Mouse (Mus musculus): Measurements from ENCODE around the gene Tha1. TPM values are rescaled to one million over a fixed set of nuclear protein-coding genes. Genes with fewer than 3 reads are reported as not detected.

Tha1 gene
- total RNA-seq, 2 experiments from 2014 or later = 4.2 TPM

- no peak for DNase-seq (ENCODE audit: extremely low spot score in 1 of 2, low spot score in 1 of 2)
These were observed 8.9 kb upstream of the Tha1 start for GRCm38 (mm10) chr11:117882208-117882607.

GRCm38 (mm10) chr11:117881787-117882186, 8.5 kb upstream of the Tha1 start:
- no peak for DNase-seq (ENCODE audit: extremely low spot score in 1 of 2, low spot score in 1 of 2)

- no peak for DNase-seq (ENCODE audit: extremely low spot score in 1 of 2, low spot score in 1 of 2)
These were observed 7.7 kb upstream of the Tha1 start for GRCm38 (mm10) chr11:117880977-117881358.

GRCm38 (mm10) chr11:117880336-117880976, 7.2 kb upstream of the Tha1 start:
- DNase-seq (ENCODE audit: extremely low spot score in 1 of 2, low spot score in 1 of 2) = no peak

- DNase-seq (ENCODE audit: extremely low spot score in 1 of 2, low spot score in 1 of 2) = no peak
These were observed 6.4 kb upstream of the Tha1 start for GRCm38 (mm10) chr11:117879676-117880075.

- no peak for DNase-seq (ENCODE audit: extremely low spot score in 1 of 2, low spot score in 1 of 2)
These were observed 5.6 kb upstream of the Tha1 start for GRCm38 (mm10) chr11:117878892-117879291.

- DNase-seq (ENCODE audit: extremely low spot score in 1 of 2, low spot score in 1 of 2) = peak in 1 of 2 experiments; percentile 44
These were observed 4.8 kb upstream of the Tha1 start for GRCm38 (mm10) chr11:117877917-117878745.

- no peak for DNase-seq (ENCODE audit: extremely low spot score in 1 of 2, low spot score in 1 of 2)
These were observed 2.4 kb upstream of the Tha1 start for GRCm38 (mm10) chr11:117875681-117876080.

DNA sequence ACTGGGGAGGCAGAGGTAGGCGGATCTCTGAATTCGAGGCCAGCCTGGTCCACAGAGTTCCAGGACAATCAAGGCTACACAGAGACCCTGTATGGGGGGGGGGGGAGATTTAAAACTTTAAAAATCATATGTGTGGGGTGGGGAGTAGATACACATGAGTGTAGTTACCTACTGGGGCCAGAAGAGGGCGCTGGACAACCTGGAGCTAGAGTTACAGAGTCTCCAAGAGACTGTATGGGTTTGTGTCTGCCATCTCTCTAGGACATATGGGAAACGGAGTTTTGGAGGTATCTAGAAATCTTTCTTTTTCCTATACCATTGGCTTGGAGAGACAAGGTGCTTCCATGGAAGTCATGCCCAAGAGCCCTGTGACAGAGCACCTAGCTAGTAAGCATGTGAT, 1.1 kb upstream of the Tha1 start:
- no peak for DNase-seq (ENCODE audit: extremely low spot score in 1 of 2, low spot score in 1 of 2)

DNA sequence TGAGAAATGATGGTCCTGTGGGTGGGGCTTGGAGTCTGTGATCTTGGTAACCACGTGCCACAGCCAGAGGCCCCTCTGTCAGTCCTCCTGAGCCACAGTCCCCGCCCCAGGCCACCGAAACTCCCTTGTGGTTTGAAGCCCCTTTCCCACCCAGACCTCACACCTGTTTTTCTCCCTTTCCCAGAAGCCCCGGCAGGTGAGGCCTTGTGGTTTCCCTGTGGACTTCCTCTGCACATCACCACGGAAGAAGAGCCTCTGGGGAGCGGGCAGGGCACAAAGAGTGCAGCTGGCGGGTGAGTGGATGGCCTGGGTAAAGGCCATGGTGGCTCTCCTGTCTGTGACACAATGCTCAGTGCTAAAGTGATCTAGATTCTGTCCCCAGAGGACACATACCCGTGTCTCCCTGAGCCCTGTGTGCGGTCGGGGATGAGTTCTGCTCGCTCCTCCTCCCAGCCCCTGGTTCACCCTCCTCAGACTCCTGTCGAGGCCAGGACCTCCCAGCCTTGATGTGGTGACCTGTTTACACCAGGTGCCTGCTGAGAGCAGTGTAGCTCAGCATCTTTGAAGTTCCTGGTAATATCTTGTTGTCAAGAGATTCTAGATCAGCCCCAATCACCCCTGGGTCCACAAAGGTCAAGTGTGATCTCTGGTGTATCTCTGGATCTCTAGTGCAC, 1.2 kb downstream of the Tha1 start:
- no peak for DNase-seq (ENCODE audit: extremely low spot score in 1 of 2, low spot score in 1 of 2)

- DNase-seq (ENCODE audit: extremely low spot score in 1 of 2, low spot score in 1 of 2) = no peak
These were observed 1.9 kb downstream of the Tha1 start for GRCm38 (mm10) chr11:117871376-117871775.

DNA sequence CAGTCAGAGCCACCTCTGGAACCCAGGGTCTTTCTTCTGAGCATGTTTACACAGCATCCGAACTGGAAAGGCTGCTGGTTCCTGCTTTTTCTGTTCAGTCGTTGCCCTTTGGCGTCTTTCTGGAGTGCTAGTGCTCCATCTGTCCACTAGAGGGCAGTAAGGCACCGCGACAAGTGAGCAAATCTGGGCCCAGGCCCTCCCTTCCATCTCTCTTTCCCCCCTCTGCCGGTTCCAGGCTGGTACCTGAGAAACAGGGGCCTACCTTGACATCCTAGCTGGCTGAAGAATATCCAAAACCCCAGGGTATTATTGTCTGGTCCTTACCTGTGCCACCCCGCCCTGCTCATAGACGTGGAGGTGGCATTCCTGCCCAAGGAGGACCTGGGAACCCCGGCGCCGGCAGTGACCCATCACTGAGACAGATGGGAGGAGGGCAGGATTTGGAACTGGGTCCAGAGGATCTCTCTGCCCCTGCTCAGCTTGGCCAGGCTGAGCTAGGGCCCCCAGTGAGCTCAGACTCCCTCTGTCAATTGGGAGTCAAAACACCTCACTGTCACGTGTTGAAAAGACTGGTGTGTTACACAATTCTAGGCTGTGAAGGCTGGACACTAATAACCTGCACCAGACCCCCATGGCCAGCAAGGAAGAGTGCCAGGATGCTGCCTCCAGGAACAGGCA, 2.5 kb downstream of the Tha1 start:
- peak; percentile 61 to 68 for DNase-seq (ENCODE audit: extremely low spot score in 1 of 2, low spot score in 1 of 2)

DNA sequence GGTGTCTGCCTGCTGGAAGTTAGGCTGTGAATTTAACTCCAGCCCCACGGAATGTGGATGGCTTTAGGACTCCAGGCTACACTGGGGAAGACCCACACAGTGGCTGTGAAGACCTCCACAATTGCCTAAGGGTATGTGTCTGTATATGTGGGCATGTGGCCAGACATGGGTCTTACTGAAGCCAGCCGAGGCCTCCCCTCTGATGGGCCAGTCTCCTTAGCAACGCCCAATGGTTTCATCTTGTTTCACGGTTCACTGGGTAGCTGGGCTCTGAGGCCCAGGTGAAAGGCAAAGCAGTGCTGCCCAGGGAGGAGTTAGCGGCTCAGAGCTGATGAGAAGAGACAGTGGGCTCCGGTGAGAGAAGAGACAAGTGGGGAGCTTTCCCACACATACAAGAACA, 7.3 kb downstream of the Tha1 start:
- no peak for DNase-seq (ENCODE audit: extremely low spot score in 1 of 2, low spot score in 1 of 2)

DNA sequence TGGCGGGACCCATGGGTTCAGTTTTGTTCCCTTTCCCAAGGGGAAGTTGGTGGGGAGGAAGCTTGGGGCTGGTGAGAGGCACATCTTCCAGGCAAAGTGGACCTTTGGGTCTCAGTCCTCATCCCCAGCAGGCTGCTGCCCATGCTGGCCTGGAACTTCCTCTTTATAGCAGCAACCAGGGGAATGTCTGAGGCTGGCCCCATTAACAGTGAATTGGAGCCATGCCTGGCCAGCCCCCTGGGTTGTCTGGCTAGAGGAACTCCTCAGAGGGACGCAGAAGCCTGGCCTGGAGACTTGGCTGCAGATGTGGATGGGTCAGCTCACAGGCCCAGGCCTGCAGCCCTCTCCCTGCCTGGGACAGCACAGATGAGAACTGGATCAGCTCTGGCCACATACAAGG, 8.5 kb downstream of the Tha1 start:
- DNase-seq (ENCODE audit: extremely low spot score in 1 of 2, low spot score in 1 of 2) = no peak

GRCm38 (mm10) chr11:117863174-117863856, 10.0 kb downstream of the Tha1 start:
- no peak for DNase-seq (ENCODE audit: extremely low spot score in 1 of 2, low spot score in 1 of 2)

DNA sequence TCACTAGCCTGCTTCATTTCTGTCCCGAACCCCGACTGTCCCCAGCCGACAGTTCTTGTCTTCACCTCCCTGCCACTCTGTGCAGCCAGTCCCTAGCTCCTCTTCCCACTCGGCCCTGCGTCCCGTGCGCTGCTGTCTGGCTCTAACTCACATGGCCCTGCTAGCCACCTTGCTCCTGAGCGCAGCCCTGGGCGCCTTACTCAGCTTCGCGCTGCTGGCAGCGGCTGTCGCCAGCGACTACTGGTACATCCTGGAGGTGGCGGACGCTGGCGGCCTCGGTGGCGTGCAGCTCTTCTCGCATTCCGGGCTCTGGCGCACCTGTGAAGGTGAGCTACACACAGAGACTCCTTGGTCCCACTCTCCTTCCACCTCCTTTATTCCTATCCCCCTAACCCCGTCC, 12.7 kb downstream of the Tha1 start, which contains the start of gene Tmem235:
Tmem235 (plus strand) TSS at position 152 of the 400 bp plus-strand sequence.
- DNase-seq (ENCODE audit: extremely low spot score in 1 of 2, low spot score in 1 of 2) = no peak

GRCm38 (mm10) chr11:117858392-117858791, 14.9 kb downstream of the Tha1 start:
- DNase-seq (ENCODE audit: extremely low spot score in 1 of 2, low spot score in 1 of 2) = no peak

DNA sequence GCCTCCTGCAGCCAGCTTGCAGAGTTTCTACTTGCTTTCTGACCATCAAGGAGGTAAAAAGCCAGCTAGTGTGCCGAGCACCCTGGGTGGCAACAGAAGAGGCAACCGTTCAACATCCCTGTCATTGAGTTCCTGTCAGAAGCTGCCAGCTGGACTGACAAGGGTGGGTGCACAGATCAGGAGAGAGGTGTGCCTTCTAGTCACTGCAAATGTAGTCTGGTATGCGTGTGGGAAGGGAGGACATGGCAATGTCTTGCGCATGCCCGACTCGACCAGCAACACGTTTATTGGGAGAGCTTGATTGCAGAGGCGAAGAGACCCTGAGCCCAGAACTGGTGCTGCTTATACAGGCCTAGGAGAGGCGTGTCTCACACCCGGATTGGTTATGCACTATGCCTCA, 15.8 kb downstream of the Tha1 start:
- DNase-seq (ENCODE audit: extremely low spot score in 1 of 2, low spot score in 1 of 2) = no peak

GRCm38 (mm10) chr11:117855975-117856374, 17.3 kb downstream of the Tha1 start:
- DNase-seq (ENCODE audit: extremely low spot score in 1 of 2, low spot score in 1 of 2) = no peak

GRCm38 (mm10) chr11:117855360-117855759, 17.9 kb downstream of the Tha1 start:
- DNase-seq (ENCODE audit: extremely low spot score in 1 of 2, low spot score in 1 of 2) = no peak
